In the genomic region with DNA sequence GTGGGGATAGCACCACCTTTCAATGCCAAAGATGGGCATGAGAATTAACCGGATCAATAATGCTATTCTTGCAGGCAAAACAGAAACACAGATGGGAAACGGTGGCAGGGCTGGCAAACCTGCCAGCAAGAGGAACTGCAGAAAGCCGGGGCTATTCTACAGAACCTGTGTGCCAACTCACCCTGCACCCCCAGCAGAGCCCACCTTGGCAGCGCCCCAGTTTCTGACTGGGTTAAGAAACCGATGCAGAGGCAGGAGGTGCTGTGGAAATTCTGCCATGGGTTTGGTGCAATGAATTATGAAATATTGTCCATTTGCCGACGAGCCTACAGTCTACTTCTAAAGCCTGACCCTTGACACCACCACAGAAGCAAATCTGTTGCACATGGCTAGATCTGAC, we compare ENCODE assay signal across 17 mouse cellular contexts.
DNase-seq lines count a peak whose midpoint lies in the region; TF ChIP-seq lines count a peak whose summit lies in the region.
"Had no signal": no experiment of that assay in that cellular context is flagged by ENCODE, and none has a peak within 500 bp of the region (broad histone marks: within the 10 kb centered on the region; RNA-seq: fewer than 3 reads in every experiment).

No protein-coding gene starts in this region.

- 0 out of 2 replicates have a peak overlapping the region, but pooled peaks have one; percentile 10 for H3K27ac ChIP-seq in layer of hippocampus, adult 2 months
- H3K27ac ChIP-seq: embryonic facial prominence, embryonic 10.5 days; embryonic facial prominence, embryonic 12.5 days; forebrain, embryonic 13.5 days; forebrain, embryonic 15.5 days had no signal

- H3K4me3 ChIP-seq in layer of hippocampus, adult 2 months, result no peak overlapping the region
- H3K4me3 ChIP-seq: embryonic facial prominence, embryonic 10.5 days; embryonic facial prominence, embryonic 12.5 days; forebrain, embryonic 13.5 days; forebrain, embryonic 15.5 days had no signal

- no peak for TF ChIP-seq CTCF in layer of hippocampus, adult 2 months (conservative IDR thresholded peaks at IDR 0.05)

- DNase-seq in cerebellum, postnatal 14 days, result peak; percentile 71 to 83
- DNase-seq in cerebellum, adult 9-11 months, result no peak
- no peak for DNase-seq in layer of hippocampus, adult 2 months (ENCODE audit: low spot score in 2 of 2)
- no peak for DNase-seq in layer of hippocampus, adult 8-10 months (ENCODE audit: low spot score in 2 of 2)
- DNase-seq in right cerebral cortex, postnatal 4 days, result peak; percentile 13
- no peak for DNase-seq in right cerebral cortex, postnatal 36 days (ENCODE audit: low spot score in 2 of 2)
- DNase-seq in thymus, postnatal 14 days, result no peak
- DNase-seq: adrenal gland, adult 2 months; adrenal gland, postnatal 10 days; adrenal gland, postnatal 25 days; cerebellum, adult 11-12 months; cerebellum, adult 8-10 months; forebrain, postnatal 0 days had no signal

Comparison
In these comparisons a context has a peak if more than half of its experiments do, and no peak if none do; other contexts are left out.
1. DNase-seq: peak in cerebellum, postnatal 14 days (2 of 2) and right cerebral cortex, postnatal 4 days (single experiment); none in cerebellum, adult 9-11 months (single experiment), layer of hippocampus, adult 2 months (0 of 2), layer of hippocampus, adult 8-10 months (0 of 2), right cerebral cortex, postnatal 36 days (0 of 2) and thymus, postnatal 14 days (single experiment).